Mouse (Mus musculus) C2C12 (cell line): ENCODE measurements at regions not wholly inside any gene's neighbourhood (a gene's known extent, or its start where the extent isn't known, plus 50 kb on each side); places are given as distances from the start of the nearest gene placed in this dataset.

Experiments used
- CEBPB ChIP-seq: IDR thresholded peaks from one replicate; pipeline ENCODE4 v1.6.1; 2011; ENCODE audit warnings: low read depth, mild to moderate bottlenecking, control low read depth, moderate library complexity
- CTCF ChIP-seq: IDR thresholded peaks from one replicate; pipeline ENCODE4 v1.5.1; 2011; ENCODE audit not compliant: control insufficient read depth, insufficient read depth, insufficient read length
- FOSL1 ChIP-seq: IDR thresholded peaks from one replicate; pipeline ENCODE4 v1.8.0; 2011; ENCODE audit warnings: mild to moderate bottlenecking, low read length; ENCODE audit not compliant: poor library complexity, insufficient read depth, severe bottlenecking
- MAX ChIP-seq: IDR thresholded peaks from one replicate; pipeline ENCODE4 v1.6.1; 2011; ENCODE audit warnings: mild to moderate bottlenecking, control low read depth
- MYOD1 ChIP-seq: IDR thresholded peaks from one replicate; pipeline ENCODE4 v1.6.1; 2011; ENCODE audit warnings: low read depth; ENCODE audit not compliant: control insufficient read depth, insufficient read length
- MYOG ChIP-seq: IDR thresholded peaks from one replicate; pipeline ENCODE4 v1.6.1; 2011; ENCODE audit not compliant: control insufficient read depth, insufficient read length; ENCODE audit errors: extremely low read depth

DNA sequence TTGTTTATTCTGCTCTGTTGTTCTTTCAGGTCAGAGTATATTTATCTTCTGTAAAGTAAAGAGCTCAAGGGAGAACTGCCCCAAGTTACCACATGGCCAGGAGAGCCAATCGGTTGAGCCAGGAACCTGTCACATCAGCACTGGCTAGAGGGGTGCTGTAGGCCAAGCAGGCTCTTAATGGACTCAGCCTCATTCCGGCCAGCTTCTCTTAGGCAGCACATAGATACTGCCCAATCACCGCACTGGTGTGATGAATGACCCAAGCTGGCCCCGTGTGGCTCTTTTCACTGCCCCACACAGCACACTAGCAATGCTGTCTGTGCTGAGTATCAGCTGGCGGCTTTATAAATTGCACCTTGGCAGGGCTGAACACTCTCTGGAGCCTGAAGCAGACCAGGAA is 295.8 kb upstream of the Camk1g start:
- TF ChIP-seq CTCF, result no peak
- no peak for TF ChIP-seq MYOG
- no peak for TF ChIP-seq MAX
- TF ChIP-seq MYOD1, result no peak
- TF ChIP-seq CEBPB, result no peak
- TF ChIP-seq FOSL1, result no peak
